Mouse (Mus musculus) kidney, embryonic 16.5 days (tissue): ENCODE results near the gene Olfr766-ps1. TPM values are rescaled to one million over a fixed set of nuclear protein-coding genes. Genes with fewer than 3 reads are reported as not detected.

Source experiments
- ATAC-seq: fragments of 200-750 bp; cut with Nextera tagmentation; 2 replicates; pipeline ENCODE4 v1.8.0; 2017; ENCODE audit warnings: moderate TSS enrichment; ENCODE audit not compliant: low FRiP score, low TSS enrichment
- H3K27ac ChIP-seq: fragments of 300-500 bp; sonication (generic); 2 replicates; pipeline ENCODE4 v1.5.1; 2014; ENCODE audit warnings: low read length
- H3K27me3 ChIP-seq: fragments of 300-500 bp; sonication (generic); 2 replicates; pipeline ENCODE4 v1.6.1; 2014; ENCODE audit warnings: low read length, control low read depth, mixed read lengths; ENCODE audit not compliant: insufficient read depth
- H3K36me3 ChIP-seq: fragments of 300-500 bp; sonication (generic); 2 replicates; pipeline ENCODE4 v1.6.1; 2014; ENCODE audit warnings: low read length, control low read depth, mixed read lengths; ENCODE audit not compliant: insufficient read depth
- H3K4me1 ChIP-seq: fragments of 300-500 bp; sonication (generic); 2 replicates; pipeline ENCODE4 v1.6.1; 2014; ENCODE audit warnings: low read length, control low read depth, mixed read lengths; ENCODE audit not compliant: insufficient read depth
- H3K4me2 ChIP-seq: fragments of 300-500 bp; sonication (generic); replicated peaks from 2 replicates; pipeline ENCODE4 v1.6.1; 2014; ENCODE audit warnings: low read depth, low read length
- H3K4me3 ChIP-seq: fragments of 300-500 bp; sonication (generic); 2 replicates; pipeline ENCODE4 v1.5.1; 2014; ENCODE audit warnings: mild to moderate bottlenecking, low read length
- H3K9ac ChIP-seq: fragments of 300-500 bp; sonication (generic); replicated peaks from 2 replicates; pipeline ENCODE4 v1.6.1; 2014; ENCODE audit warnings: low read length
- H3K9me3 ChIP-seq: fragments of 300-500 bp; sonication (generic); 2 replicates; pipeline ENCODE4 v1.6.1; 2016; ENCODE audit warnings: low read length, control low read depth
- polyA plus RNA-seq: library from polyadenylated mRNA; unstranded; fragments of >200 nt; fragmentation: Nextera tagmentation; extraction: Ambion mirVana; gene quantifications from 2 replicates; pipeline ENCODE4 v1.2.1, GENCODE M21; 2015

The Olfr766-ps1 gene
- polyA plus RNA-seq, 1 experiment from 2014 or later = not detected

GRCm38 (mm10) chr10:129023319-129023718 lies 45.5 kb downstream of the Olfr766-ps1 start:
- no peak overlapping the region for H3K4me2 ChIP-seq
- no peak overlapping the region for H3K27ac ChIP-seq
- H3K9ac ChIP-seq = no peak overlapping the region
- no peaks in the 10 kb centered on the region for H3K36me3 ChIP-seq
- H3K4me1 ChIP-seq = no peaks in the 10 kb centered on the region
- ATAC-seq = peak; percentile 23; the same call in 1 of the 2 replicates
- H3K9me3 ChIP-seq = no peaks in the 10 kb centered on the region
- no peaks in the 10 kb centered on the region for H3K27me3 ChIP-seq
- no peak overlapping the region for H3K4me3 ChIP-seq

GRCm38 (mm10) chr10:129014477-129014876 lies 54.3 kb downstream of the Olfr766-ps1 start:
- Histone ChIP-seq H3K4me1 (no peaks in the 10 kb centered on the region), H3K4me3 (no peak overlapping the region), H3K9ac (no peak overlapping the region), H3K4me2 (no peak overlapping the region), H3K27me3 (no peaks in the 10 kb centered on the region), H3K9me3 (no peaks in the 10 kb centered on the region), H3K27ac (no peak overlapping the region), H3K36me3 (no peaks in the 10 kb centered on the region)
- ATAC-seq = no peak

Other genes with a start within 250 kb of the Olfr766-ps1 start
- 94.4 and 100 TPM in 2 replicates for gene Ormdl2, start 247.3 kb downstream of the Olfr766-ps1 start, polyA plus RNA-seq
- gene Gdf11, start 177.3 kb downstream of the Olfr766-ps1 start, polyA plus RNA-seq = 6.8 and 7.8 TPM in 2 replicates
- gene Cd63, start 168.0 kb downstream of the Olfr766-ps1 start, polyA plus RNA-seq = 775 and 850 TPM in 2 replicates
- gene Rdh5, start 146.1 kb downstream of the Olfr766-ps1 start, polyA plus RNA-seq = 17.7 and 20.5 TPM in 2 replicates
- 227 and 234 TPM in 2 replicates for gene Bloc1s1, start 144.9 kb downstream of the Olfr766-ps1 start, polyA plus RNA-seq
- 3.9 and 4.0 TPM in 2 replicates for gene Itga7, start 135.2 kb downstream of the Olfr766-ps1 start, polyA plus RNA-seq
- gene Mettl7b, start 108.0 kb downstream of the Olfr766-ps1 start, polyA plus RNA-seq = 12.0 and 17.1 TPM in 2 replicates
- gene Olfr9, start 79.5 kb downstream of the Olfr766-ps1 start, polyA plus RNA-seq = not detected in 2 replicates
- gene Olfr763, start 58.2 kb downstream of the Olfr766-ps1 start, polyA plus RNA-seq = not detected in 2 replicates
- gene Olfr764-ps1, start 29.1 kb downstream of the Olfr766-ps1 start, polyA plus RNA-seq = not detected in 2 replicates
- not detected in 2 replicates for gene Olfr765, start 19.0 kb downstream of the Olfr766-ps1 start, polyA plus RNA-seq
- not detected in 2 replicates for gene Olfr767, start 13.9 kb upstream of the Olfr766-ps1 start, polyA plus RNA-seq
- gene Olfr768, start 30.4 kb upstream of the Olfr766-ps1 start, polyA plus RNA-seq = not detected in 2 replicates
- gene Olfr769, start 48.9 kb upstream of the Olfr766-ps1 start, polyA plus RNA-seq = not detected in 2 replicates
- not detected in 2 replicates for gene Olfr770, start 70.0 kb upstream of the Olfr766-ps1 start, polyA plus RNA-seq
- gene Olfr771, start 95.8 kb upstream of the Olfr766-ps1 start, polyA plus RNA-seq = not detected in 2 replicates
- gene Olfr772, start 108.9 kb upstream of the Olfr766-ps1 start, polyA plus RNA-seq = not detected in 2 replicates
- gene Olfr773, start 118.4 kb upstream of the Olfr766-ps1 start, polyA plus RNA-seq = not detected in 2 replicates
- not detected in 2 replicates for gene Olfr774, start 167.2 kb upstream of the Olfr766-ps1 start, polyA plus RNA-seq
- not detected in 2 replicates for gene Olfr775, start 179.4 kb upstream of the Olfr766-ps1 start, polyA plus RNA-seq
- gene Olfr776, start 190.2 kb upstream of the Olfr766-ps1 start, polyA plus RNA-seq = not detected in 2 replicates
- gene Olfr777, start 202.5 kb upstream of the Olfr766-ps1 start, polyA plus RNA-seq = not detected in 2 replicates
- not detected in 2 replicates for gene Olfr780, start 249.1 kb upstream of the Olfr766-ps1 start, polyA plus RNA-seq